Mouse (Mus musculus) layer of hippocampus, adult 18-20 months (tissue): ENCODE measurements around the gene Smc1b. TPM values are rescaled to one million over a fixed set of nuclear protein-coding genes. Genes with fewer than 3 reads are reported as not detected.
"Not testable (repeated sequence)": the region's sequence is repeated elsewhere in the genome, so short reads cannot be mapped to it uniquely, and the experiment has no call there.

Experiments used
- DNase-seq, 2 experiments: peaks; one replicate each; pipeline ENCODE4 v3.0.0; 2022; ENCODE audit warnings: low spot score in 2 of 2
- total RNA-seq, 2 experiments: library from RNA; stranded (reverse); gene quantifications; 2 replicates each; pipeline ENCODE4 v1.2.3; 2021

Smc1b gene
- total RNA-seq, 2 experiments from 2014 or later = 0.08 TPM; not detected in 1

- no peak for DNase-seq
Measured at GRCm38 (mm10) chr15:85135143-85135542, 3.4 kb upstream of the Smc1b start.

- DNase-seq = no peak
Measured at GRCm38 (mm10) chr15:85132193-85132520, 393 bp upstream of the Smc1b start.

- DNase-seq = peak; percentile 10 to 50
Measured at GRCm38 (mm10) chr15:85085641-85086040, 46.1 kb downstream of the Smc1b start.

DNA sequence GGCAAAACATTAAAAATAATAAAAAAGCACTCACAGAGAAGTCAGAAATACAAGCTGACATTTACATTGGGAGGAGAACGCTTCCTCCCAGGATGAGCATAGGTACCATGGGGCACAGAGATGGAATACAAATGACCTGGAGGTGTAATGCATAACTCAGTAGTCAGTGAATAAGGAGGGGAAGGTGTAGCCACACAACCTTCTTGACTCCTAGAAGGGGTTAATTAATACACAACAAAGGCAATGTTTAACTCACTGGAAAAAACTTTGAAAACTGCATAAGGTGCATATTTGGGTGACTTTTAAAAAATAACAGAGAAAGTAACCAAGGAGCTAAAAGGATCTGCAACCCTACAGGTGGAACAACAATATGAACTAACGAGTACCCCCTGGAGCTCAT is 59.1 kb downstream of the Smc1b start:
- DNase-seq = no peak

- peak in 1 of 2 experiments; percentile 67 for DNase-seq
Measured at GRCm38 (mm10) chr15:85070561-85070960, 61.2 kb downstream of the Smc1b start.

DNA sequence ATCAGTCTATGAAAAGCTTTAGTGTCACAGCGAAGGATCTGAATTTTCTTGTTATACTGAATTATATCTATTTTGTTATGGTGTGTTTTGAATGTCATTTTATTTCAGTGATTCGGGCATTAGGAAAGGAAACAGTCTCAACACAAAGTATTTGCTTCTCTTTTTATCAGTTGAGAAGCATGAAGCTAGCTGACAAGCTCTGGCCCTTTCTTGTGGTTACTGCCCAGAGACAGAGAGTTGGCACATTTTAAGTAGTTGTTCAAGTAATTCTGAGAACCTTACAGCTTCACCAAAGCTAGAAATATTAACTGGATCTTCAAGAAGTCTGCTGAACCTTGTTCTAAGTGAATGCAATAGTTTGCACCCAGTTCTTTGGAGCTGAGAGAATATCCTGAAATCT is 68.3 kb downstream of the Smc1b start:
- no peak for DNase-seq

- DNase-seq = no peak
Measured at GRCm38 (mm10) chr15:85055186-85055585, 76.6 kb downstream of the Smc1b start.

- no peak for DNase-seq
Measured at GRCm38 (mm10) chr15:85054098-85054497, 77.7 kb downstream of the Smc1b start.

GRCm38 (mm10) chr15:85049758-85050157 is 82.0 kb downstream of the Smc1b start:
- DNase-seq = no peak

DNA sequence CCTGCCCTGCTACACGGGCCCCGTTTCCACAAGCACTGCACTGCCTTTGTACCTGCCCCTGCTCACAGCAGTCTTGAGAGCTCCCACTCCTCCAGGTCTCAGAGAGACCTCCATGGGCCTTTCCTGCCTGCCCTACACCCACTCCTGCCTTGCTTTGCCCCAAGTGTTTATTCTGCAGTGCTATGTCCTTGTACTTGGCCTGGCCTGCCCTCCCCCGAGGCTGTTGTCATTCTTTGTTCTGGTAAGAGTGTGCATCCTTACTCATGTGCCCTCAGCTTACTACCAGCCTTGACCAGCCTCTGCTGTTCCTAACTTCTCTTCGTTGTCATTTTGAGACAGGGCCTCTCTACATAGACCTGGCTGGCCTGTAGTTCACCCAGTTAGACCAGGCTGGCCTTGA is 83.9 kb downstream of the Smc1b start:
- no peak for DNase-seq

- DNase-seq = no peak
Measured at GRCm38 (mm10) chr15:85046230-85046950, 85.4 kb downstream of the Smc1b start.

GRCm38 (mm10) chr15:85043761-85044160 is 88.0 kb downstream of the Smc1b start:
- no peak for DNase-seq

DNA sequence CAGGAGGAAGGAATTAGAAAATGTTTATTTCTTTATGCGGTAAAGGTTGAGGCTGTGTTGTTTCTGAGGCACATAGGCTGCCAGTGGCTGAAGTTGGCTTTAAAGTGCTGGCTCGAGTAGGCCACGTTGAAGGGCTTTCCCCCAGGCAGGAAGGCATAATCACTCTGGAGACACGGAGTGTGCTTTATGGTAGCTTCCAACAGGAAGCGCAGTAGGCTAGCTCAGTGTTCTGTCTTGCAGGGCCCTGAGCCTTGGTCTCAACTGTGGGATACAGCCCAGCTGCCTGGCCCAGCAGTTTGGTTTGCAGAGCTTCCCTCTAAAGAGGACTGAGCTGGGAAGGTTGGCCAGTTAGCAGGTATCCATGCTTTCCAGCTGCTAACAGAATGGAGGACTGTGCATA is 88.6 kb downstream of the Smc1b start:
- DNase-seq = no peak

DNA sequence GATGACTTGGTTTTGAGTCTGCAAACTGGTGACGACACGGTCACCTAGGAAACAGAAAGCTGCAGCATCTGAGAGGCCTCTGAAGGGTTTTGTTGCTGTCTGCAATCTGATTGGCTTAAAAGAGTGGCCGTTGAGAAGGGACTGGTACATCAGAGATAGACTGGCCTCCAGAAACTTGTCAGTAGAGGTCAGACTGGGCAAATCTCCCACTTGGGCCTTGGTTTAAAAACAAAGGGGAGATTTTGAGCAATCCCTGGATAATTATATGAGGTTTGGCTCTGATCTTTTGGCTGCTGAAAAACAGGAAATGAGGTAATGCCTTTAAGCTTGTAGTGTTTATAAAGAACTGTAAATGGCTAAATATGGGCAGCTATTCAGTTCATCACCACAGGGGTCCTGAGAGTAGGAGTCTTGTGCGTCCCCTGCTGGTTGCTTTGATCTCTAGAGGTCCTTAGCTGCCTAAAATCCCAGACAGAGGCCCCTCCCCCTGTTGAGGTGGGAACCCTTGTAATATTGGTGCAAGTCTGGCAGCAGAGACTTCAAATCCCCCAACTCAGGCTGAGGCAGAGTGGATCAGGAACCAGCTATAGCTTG is 89.3 kb downstream of the Smc1b start:
- DNase-seq = peak; percentile 76 to 88

DNA sequence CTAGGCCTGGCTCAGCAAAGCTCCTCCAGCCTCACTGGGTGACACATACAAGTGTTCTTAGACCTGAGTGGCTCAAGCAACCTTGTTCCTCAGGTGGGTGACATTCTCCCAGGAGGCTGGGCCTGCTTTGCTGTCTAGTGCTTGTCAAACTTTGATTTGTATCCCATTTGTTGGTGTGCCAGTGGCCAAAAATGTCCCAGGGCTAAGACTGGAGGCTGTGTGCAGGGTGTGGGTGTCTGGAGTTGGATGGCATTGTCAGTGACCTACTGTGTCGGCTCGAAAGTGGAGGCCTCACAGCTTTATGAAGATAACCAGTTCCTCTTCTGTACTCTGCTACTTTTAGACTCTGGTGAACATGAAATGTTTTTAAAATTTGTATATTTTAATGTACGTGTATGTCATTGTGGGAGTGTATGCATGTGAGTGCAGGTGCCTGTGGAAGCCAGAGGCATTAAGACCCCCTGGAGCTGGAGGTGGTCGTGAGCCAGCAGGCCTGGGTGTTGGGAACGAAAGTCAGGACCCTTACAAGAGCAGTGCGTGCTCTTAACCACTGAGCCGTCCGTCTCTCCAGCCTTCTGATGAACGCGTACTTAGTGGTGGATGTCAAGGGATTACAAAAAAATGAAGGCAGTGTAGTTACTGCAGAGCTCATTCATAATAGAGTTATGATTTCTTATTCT is 90.1 kb downstream of the Smc1b start:
- no peak for DNase-seq

GRCm38 (mm10) chr15:85037343-85037690 is 94.4 kb downstream of the Smc1b start:
- DNase-seq = no peak

DNA sequence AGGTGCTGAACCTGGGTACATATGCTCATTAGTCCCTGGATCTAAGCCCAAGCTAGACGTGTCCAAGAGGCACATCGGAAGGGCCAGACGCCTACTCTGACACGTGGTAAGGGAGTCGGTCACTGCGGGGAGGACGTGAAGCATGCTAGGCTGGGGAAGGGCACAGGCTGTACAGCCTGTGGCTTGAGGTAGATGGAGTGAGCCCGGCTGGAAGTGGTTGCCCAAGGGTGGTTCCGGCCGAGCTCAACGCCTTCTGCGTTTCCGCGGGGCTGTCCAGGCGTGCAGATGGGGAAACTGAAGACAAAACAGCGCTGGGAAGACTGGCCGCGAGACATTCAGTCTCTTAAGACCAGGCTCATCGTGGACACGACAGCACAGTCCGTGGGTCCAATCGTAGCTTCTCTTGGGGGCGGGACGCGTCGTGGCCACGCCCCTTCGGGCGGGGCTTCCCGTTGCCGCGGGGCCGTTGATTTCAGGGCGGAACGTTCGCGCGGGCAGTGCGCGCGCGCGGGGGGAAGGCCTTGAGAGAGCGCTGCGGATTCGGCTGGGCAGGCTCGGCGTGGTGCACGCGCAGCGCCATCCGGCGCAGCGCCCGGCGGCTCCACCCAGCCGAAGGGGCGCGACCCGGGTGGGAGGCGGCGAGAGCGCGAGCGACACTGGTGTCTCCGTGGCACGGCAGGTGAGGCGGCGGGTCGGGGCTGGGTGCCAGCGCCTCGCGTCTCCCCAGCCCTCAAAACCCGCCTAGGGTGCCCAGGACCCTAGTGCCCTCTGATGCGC is 95.0 kb downstream of the Smc1b start:
- DNase-seq = peak; percentile 94 to 98

DNA sequence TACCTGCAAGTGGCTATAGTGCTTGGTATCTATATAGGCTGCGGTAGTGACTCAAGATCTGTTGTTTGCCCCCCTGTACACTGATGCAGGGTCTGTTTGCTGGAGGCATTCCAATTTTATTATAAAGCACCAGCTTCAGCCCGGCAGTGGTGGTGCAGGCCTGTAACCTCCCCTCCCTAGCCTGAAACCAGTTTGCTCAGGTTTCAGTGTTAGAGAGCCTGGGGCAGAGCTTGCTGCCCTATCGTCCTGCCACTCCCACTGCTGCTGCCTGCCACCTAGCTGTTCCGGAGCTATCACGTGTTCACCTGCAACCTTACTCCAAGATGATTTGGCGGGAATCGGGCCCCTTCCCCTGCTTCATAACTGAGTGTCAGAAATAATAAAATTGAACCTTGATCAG is 97.8 kb downstream of the Smc1b start:
- not testable (repeated sequence) for DNase-seq

DNA sequence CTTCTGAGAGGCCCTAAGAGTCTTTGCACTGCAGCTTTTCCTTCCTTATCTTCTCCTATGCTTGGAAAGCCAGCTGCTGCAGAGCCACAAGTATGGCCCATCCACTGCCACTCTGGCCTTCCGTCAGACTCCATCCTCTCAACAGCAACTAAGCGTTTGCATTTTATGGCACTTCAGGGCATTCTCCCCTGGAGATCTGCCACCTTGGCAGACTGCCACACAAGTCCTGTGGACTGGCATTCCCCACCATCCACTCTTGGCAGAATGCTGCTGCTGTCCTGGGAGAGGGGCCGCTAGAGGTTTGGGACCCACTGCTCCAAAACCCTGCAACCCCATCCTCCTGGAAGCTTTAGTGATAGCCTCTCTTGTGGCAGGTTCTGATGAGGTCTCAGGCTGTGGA is 99.9 kb downstream of the Smc1b start:
- no peak for DNase-seq

DNA sequence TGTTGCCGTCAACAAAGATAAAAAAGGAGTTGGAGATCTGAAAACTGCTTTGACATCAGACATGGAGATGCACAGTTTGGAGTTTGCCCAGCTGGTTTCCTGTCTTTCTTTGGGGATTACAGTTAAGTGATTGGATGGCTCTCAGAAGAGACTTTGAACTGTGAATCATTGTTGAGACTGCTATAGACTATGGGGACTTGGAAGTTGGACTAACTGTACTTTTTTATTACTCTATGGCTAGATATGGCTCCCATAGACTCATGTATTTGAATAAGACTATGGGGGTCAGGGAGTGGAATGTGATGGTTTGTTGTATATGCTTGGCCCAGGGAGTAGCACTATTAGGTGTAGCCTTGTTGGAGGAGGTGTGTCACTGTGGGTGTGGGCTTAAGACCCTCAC is 101.1 kb downstream of the Smc1b start:
- DNase-seq = not testable (repeated sequence)

DNA sequence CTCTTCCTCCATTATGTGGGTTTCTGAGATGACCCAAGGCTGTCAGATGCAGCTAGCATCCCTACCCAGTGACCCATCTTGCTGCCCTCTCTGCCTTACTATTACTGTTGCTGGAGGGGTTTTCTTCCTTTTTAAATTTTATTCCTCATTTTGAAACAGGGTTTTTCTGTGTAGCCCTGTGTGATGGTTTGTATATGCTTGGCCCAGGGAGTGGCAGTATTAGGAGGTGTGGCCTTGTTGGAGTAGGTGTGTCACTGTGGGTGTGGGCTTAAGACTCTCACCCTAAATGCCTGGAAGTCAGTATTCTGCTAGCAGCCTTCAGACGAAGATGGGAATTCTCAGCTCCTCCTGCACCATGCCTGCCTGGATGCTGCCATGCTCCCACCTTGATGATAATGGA is 103.1 kb downstream of the Smc1b start, which contains the start of gene Fam118a:
Fam118a (plus strand) TSS at position 301 of the 400 bp plus-strand sequence.
- not testable (repeated sequence) for DNase-seq

DNA sequence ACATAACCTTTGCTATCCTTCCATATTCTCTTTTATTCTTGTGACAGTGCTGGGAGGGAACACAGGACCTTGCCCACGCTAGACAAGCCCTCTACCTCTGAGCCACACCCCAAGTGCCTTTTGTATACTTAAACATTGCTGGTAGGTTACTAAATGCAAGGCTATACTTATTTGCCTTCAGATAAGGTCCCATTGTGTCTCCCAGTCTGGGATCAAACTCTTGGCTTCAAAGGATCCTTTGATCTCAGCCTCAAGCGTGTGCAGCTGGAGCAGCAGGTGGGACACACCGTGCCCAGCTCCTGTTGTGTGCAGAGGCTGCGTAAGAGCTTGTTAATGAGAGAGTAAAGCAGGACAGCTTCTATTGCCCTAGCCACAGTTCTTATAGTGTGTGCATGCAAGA is 104.0 kb downstream of the Smc1b start:
- no peak for DNase-seq
